Mouse (Mus musculus): ENCODE measurements around the gene Amd2. TPM values are rescaled to one million over a fixed set of nuclear protein-coding genes. Genes with fewer than 3 reads are reported as not detected.

The Amd2 gene
- 0.06 and 0.34 TPM in 2 replicates for polyA plus RNA-seq (2012; rRNA removed)

GRCm38 (mm10) chr10:35711792-35712191, at the start of gene Amd2:
Amd2 (minus strand) TSS chr10:35711892.

